Mouse (Mus musculus): ENCODE results near the gene Cirbp.

Cirbp gene

DNA sequence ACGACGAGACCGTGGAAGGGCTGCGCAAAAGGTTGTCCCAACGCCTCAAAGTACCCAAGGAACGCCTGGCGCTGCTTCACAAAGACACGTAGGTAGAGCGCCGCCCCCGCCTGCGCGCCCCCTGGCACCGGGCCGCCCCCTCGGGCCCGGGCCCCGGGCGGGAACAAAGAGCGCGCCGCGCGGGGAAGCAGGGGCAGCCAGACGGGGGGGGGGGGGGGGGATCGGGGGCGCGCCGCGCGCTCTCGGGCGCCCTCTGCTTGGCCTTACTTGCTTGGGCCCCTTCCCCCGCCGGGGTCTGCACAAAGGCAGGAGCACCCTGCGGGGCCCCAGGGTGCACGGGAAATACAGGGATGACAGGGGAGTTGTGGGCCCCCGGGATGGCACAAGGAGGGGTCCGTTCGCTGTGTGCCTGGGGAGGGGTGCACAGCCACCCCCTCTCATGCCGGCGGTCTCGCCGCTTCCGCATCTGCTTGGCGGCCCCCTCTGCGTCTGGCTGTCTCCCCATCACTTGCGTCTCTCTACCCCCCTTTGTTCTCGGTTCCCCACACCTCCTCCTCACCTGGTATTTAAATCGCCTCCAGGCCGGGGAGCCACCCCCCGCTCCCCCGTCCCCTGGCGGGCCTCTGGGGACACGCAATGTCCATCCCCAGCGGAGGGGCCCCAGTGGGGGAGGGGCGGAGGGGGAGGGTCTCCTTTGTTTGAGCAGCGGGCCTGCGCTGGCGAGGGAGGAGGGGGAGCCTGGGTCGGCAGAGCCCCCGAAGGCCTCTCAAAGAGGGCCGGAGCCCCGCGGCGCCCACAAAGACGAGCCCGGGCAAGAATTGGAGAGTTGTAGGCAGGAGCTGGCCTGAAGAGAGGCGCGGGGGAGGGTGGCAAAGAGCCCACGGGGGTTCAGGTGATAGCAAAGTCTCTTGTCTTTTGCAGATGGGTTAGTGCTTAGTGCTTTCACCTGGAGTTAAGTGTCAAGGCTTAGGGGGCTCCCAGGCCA lies 15.3 kb upstream of the Cirbp start:
- DNase-seq (ENCODE audit: low read depth): peak; percentile 76

DNA sequence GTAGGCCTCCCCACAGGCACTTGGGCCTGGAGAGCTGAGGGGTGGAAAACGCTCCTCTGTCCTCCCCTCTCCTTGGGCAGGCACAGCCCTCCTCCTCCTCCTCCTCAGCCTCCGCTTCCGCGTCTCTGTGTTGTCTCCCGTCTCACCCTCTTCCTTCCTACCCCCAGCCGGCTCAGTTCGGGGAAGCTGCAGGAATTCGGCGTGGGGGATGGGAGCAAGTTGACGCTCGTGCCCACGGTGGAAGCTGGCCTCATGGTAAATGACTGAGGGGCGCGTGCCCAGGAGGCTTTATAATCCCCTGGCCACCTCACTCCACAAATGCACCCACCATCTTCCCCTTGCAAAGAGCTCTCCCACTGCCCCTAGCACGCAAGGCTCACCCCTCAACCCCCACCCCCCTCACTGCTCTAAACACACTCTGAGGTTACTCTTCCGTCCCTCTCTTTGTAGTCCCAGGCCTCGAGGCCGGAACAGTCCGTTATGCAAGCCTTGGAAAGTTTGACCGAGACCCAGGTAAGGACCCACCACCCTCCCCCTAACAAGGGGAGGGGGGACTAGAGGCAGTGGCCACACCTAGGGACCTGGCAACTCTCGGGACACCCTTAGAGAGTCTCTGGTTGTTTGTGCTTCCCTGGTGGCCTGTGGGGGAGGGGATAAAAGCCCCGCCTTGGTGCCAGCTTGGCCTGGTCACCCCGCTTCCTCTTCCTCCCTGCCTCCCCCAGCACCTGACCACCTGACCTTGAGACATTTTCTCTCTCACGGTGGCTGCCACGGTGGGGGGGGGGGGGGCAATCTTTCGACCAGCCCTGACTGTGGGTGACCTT lies 14.4 kb upstream of the Cirbp start:
- peak; percentile 70 for DNase-seq (ENCODE audit: low read depth)

DNA sequence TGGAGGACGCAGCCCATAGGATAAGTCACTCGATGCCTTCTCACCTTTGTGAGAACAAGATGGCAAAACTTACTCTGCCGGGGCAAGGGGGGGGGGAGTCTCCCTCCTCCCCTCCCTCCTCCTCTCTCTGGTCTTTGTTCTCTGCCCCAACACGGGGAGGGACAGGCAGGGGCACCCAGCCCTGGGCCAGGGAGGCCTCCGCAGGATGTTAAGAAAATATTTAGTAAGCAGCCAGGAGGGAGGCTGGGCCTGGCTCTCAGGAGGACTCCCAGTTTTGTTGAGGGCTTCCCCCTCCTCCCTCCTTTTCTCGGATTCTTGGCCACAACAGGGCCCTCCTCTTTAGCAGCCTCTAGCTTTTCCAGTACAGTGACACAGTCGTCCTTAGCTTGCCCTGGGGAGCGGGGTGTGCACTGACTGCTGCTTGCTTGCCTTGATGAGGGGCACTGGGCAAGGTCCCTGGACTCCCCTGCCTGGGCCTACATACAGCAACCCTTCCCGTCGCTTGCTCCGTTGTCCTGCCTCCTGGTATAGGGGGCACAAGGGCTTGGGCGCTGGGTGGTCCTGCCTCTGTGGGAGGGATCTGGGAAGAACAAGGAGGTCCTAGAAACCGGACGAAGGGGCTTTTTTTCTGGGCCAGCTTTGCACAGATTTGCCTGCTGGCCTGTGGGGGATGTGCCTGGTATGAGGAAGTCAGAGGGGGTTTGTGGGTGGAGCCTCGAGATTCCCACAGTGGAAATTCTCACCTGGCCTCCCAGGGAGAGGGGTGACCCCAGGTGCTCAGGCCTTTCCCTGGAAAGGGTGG lies 13.5 kb upstream of the Cirbp start:
- peak; percentile 72 for DNase-seq (ENCODE audit: low read depth)

GRCm38 (mm10) chr10:80152873-80153260 lies 12.9 kb upstream of the Cirbp start:
- peak; percentile 53 for DNase-seq (ENCODE audit: low read depth)

DNA sequence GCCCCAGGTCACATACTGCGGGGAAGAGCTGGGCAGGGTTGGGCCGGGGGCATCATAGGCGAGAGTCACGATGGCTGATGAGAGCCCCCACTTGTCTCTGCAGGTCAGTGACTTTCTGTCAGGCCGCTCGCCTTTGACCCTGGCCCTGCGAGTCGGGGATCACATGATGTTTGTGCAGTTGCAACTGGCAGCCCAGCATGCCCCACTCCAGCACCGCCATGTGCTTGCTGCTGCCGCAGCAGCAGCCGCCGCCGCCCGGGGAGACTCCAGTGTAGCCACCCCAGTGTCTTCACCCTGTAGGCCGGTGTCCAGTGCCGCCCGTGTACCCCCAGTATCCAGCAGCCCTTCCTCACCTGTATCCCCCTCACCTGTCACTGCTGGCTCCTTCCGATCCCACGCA lies 12.1 kb upstream of the Cirbp start:
- DNase-seq (ENCODE audit: low read depth): no peak

- DNase-seq (ENCODE audit: low read depth): no peak
Measured at GRCm38 (mm10) chr10:80154384-80154783, 11.4 kb upstream of the Cirbp start.

DNA sequence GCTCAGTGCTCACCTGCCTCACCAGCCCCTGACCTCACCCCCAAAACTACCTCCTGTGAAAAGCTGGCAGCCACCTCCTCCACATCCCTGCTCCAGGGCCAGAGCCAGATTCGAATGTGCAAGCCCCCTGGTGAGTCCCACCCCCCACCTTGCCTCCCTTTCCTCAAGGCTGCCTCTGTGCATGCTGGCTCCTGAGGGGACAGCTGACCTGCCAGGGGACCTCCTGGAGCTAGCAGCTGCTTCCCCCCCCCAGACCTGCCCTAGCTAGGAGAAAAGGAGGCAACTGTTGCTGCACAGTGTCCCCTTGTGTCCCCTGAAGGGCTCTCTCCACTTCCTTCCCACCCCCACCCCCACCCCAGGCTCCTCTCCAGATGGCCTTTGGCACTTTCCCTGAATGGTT lies 10.5 kb upstream of the Cirbp start:
- DNase-seq (ENCODE audit: low read depth): no peak

DNA sequence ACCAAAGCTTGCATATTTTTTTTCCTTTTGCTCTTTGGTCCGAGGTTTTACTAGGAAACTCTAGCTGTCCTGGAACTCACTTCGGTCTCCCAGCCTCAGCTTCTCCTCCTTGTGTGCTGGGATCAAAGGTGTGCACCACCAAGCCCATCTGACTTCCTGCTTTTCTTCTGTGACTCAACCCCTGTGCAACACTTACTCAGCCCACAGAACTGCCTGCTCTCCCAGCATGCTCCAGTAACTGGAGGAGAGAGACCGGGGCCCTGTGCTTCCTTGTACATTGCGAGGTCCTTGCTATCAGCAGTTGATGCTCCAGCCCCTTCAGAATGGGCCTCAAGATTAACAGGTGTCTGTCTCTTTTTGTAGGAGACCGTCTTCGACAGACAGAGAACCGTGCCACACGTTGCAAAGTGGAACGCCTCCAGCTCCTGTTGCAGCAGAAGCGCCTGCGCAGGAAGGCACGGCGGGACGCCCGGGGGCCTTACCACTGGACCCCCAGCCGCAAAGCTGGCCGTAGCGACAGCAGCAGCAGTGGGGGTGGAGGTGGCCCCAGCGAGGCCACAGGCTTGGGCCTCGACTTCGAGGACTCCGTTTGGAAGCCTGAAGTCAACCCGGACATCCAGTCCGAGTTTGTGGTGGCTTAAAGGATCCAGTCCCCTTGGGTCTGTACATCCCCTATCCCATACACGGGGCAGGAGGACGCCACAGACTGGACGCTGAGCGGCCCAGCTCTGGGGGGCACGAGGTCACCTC lies 9.6 kb upstream of the Cirbp start:
- DNase-seq (ENCODE audit: low read depth): no peak

DNA sequence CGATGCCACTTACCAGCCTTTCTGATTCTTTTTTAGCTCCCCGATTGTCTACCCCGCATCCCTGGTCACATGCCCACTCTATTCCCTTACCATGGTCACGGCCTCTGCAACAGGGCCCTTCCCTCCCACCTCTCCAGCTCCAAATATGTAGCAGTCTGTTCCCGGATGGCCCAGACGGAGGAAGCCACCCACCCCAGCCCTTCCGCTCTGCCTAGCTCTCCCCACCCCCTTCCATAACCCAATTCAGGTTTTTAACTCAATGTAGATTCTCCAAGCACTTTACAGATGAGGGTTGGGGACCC lies 9.1 kb upstream of the Cirbp start:
- no peak for DNase-seq (ENCODE audit: low read depth)

DNA sequence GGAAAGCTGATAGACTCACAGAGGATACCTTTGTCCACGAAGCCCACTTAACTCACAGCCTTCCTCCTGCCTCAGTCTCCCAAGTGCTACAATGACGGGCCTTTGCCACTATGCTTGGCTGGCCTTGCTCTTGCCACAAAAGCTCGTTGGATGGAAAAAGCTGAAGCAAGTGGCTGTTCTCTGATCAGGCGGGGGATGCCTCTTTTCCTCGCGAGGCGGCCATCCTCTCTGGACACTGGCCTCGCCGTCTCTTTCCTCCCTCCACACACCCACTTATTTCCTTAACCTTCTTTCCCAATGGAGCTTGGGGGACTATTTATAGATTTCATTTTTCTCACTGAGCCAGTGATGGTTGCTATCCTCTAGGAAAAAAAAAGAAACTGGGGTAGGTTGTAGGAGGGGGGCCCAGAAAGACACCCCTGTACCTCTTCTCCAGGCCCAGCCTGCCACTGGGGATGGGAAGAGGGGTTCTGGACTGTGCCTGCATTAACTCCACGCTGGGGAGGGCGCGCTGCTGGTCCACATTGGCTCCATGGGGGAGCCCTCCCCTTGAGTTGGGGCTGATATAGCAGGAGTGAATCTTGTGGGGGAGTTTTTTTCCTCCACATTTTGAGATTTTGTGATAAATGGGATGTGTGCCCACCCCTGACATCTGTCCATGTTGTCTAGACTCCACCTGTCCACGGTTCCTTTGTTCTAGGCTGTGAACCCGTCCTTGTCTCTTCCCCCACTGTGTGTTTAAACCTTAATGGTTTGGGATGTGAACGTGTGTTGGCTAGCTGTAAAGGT lies 8.4 kb upstream of the Cirbp start:
- no peak for DNase-seq (ENCODE audit: low read depth)

- peak; percentile 88 for DNase-seq (ENCODE audit: low read depth)
Measured at GRCm38 (mm10) chr10:80158307-80158986, 7.3 kb upstream of the Cirbp start.

DNA sequence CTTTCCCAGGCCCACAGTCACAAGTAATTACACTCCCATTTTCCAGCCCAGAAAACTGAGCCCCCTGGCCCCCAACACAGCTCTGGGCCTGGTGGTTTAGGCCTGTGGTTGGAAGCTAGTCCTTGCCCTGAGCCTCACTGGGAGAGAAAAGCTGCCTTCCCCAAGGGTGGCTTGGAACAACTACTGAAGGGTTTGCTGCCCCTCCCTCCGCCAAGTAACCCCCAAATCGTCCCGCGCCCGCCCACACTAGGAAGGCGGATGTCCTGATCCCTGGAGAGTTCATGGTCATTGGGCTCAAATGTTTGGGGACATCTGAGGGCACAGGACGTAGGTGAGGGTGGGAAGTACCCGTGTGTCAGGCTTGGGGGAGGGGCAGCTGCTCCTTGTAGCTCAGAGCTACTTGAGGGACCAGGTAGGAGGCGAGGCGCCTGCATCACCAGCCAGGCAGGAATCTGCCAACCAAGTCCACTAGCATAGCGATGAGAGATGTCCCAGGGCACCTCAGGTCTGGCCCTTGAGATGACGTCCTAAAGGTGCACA lies 6.7 kb upstream of the Cirbp start:
- DNase-seq (ENCODE audit: low read depth): no peak

DNA sequence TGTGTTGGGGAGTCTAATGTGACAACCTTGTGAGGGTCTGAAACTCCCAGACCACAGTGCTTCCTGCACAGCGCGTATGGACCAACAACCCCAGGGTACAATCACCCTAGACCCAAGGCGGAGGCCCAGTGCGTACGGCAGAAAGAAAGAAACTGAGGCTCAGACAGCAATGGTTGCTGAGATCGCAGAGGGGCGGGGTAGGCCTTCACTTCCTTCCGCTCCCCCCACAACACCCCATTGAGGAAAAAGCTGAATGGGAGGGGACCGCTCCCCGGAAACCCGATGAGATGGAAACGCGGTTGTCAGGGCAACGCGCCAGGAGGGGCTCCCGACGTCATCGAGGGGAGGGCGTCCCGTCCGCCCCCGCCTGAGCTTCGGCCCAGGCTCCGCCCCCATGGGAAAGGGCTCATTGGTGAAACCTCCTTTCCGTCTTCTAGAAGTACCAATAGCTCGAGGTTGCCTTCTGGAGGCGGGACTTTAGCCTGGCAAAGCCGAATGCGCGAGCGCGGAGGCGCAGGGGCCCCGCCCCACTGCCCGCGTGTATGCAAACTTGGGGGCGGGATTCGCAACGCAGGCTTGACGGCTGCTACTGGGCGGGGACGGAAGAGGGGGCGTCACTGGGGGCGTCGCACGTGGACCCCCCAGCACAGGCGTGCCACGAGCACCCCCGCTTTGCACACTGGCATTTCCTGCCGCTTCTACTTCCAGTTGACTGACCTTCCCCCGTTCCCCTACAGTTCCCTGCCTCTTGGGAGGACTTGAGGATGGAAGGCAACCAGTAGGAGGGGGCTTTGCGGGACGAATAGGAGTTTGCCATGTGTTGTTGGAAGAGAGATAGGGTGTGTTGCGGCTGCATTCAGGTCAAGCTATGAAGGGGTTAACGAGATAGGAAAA lies 6.0 kb upstream of the Cirbp start:
- peak; percentile 100 for DNase-seq (ENCODE audit: low read depth)

GRCm38 (mm10) chr10:80160455-80161371 lies 5.1 kb upstream of the Cirbp start:
- peak; percentile 85 for DNase-seq (ENCODE audit: low read depth)

GRCm38 (mm10) chr10:80161522-80162242 lies 4.1 kb upstream of the Cirbp start:
- DNase-seq (ENCODE audit: low read depth): peak; percentile 57

- no peak for DNase-seq (ENCODE audit: low read depth)
Measured at GRCm38 (mm10) chr10:80162243-80162608, 3.6 kb upstream of the Cirbp start.

DNA sequence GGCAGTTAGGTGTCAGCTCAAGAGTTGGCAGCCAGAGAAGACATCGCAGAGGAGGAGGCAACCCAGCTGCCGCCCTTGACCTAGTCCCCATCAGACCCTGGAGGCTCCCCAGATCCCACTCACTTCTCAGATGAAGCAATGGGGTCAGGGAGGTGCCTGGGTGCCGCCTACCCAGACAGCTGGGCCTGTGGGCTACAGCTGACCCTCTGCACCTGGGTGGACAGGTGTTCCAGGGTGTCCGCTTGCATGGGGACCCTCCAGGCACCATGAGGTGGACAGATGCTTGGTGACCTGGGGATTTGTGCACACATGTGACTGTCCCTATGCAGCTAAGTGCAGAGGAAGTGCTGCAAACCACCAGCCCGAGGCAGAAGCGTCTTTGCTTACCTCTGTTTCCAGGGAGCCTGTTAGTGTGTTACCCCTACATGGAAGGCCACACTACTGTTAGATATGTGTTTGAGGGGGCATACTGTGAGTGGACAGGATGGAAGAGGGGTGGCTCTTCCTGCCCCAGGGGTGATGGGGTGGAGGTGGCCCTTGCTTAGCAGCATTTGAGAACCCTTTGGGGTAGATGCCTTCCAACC lies 3.0 kb upstream of the Cirbp start:
- DNase-seq (ENCODE audit: low read depth): no peak
